Mouse (Mus musculus) CH12.LX (cell line): ENCODE data around the gene Plscr1. TPM values are rescaled to one million over a fixed set of nuclear protein-coding genes. Genes with fewer than 3 reads are reported as not detected.
A peak's percentile ranks its signal among the peaks of the same experiment; 100 is the strongest.

Experiments
- DNase-seq: peaks from one replicate; pipeline ENCODE4 v3.0.0-alpha.2; 2013; ENCODE audit errors: extremely low read depth
- H3K27ac ChIP-seq: 2 replicates; pipeline ENCODE4 v1.5.1; 2012; ENCODE audit warnings: low read depth, mild to moderate bottlenecking, control low read depth, moderate library complexity; ENCODE audit not compliant: insufficient read depth
- H3K27me3 ChIP-seq: replicated peaks from 2 replicates; pipeline ENCODE3; 2012; ENCODE audit warnings: inconsistent platforms
- H3K36me3 ChIP-seq, 2 experiments: replicated peaks in 1 of 2; 2 replicates each; pipeline versions ENCODE3 to v1.6.1; 2012; ENCODE audit warnings: inconsistent platforms in 1 of 2, low read length in 1 of 2, mild to moderate bottlenecking in 1 of 2, mixed read lengths in 1 of 2, moderate library complexity in 1 of 2; ENCODE audit not compliant: control insufficient read depth in 1 of 2, insufficient read depth in 1 of 2
- H3K4me1 ChIP-seq, 2 experiments: 2 replicates each; pipeline ENCODE4 v1.6.1; 2012; ENCODE audit warnings: inconsistent platforms in 1 of 2, moderate library complexity in 1 of 2; ENCODE audit not compliant: insufficient read depth in 2 of 2, control insufficient read depth in 1 of 2
- H3K4me2 ChIP-seq: 2 replicates; pipeline ENCODE4 v1.6.1; 2012; ENCODE audit warnings: low read depth, mild to moderate bottlenecking, control low read depth; ENCODE audit not compliant: poor library complexity, insufficient read depth, severe bottlenecking
- H3K4me3 ChIP-seq, 3 experiments: fragments of 150-350 bp in 1 of 3; sonication (generic) in 1 of 3; replicated peaks in 1 of 3; 2 replicates each; pipeline versions ENCODE3 to v1.5.1; 2011 to 2012; ENCODE audit warnings: low read depth in 2 of 3, low read length in 2 of 3, mild to moderate bottlenecking in 2 of 3, moderate library complexity in 2 of 3, control low read depth in 1 of 3, improper control_type of control experiment in 1 of 3, inconsistent platforms in 1 of 3, mixed read lengths in 1 of 3; ENCODE audit not compliant: poor library complexity in 1 of 3
- H3K79me2 ChIP-seq: replicated peaks from 2 replicates; pipeline ENCODE4 v1.6.1; 2012; ENCODE audit warnings: mild to moderate bottlenecking, moderate library complexity; ENCODE audit not compliant: control insufficient read depth, poor library complexity, insufficient read depth, severe bottlenecking; ENCODE audit errors: extremely low read depth
- H3K9ac ChIP-seq: 2 replicates; pipeline ENCODE4 v1.6.1; 2012; ENCODE audit warnings: low read depth, mild to moderate bottlenecking, control low read depth, moderate library complexity; ENCODE audit not compliant: insufficient read depth
- H3K9me3 ChIP-seq: replicated peaks from 2 replicates; pipeline ENCODE3; 2012; ENCODE audit warnings: low read length, inconsistent platforms, mixed read lengths
- BHLHE40 ChIP-seq: IDR thresholded peaks from 2 replicates; pipeline ENCODE4 v1.6.1; 2011; ENCODE audit warnings: mild to moderate bottlenecking, low read depth, low read length, improper control_type of control experiment
- CTCF ChIP-seq, 2 experiments: IDR thresholded peaks in 1 of 2; conservative IDR thresholded peaks in 1 of 2; 2 replicates each; pipeline ENCODE4 v1.5.1; 2011 to 2012; ENCODE audit warnings: low read depth in 2 of 2, low read length in 2 of 2, improper control_type of control experiment in 1 of 2, inconsistent platforms in 1 of 2, mild to moderate bottlenecking in 1 of 2, moderate library complexity in 1 of 2
- GABPA ChIP-seq: IDR thresholded peaks from 2 replicates; pipeline ENCODE4 v1.6.1; 2012; ENCODE audit warnings: low read depth, low read length, improper control_type of control experiment, inconsistent platforms; ENCODE audit not compliant: insufficient replicate concordance
- IRF4 ChIP-seq: IDR thresholded peaks from 2 replicates; pipeline ENCODE4 v1.6.1; 2014; ENCODE audit warnings: low read depth, mild to moderate bottlenecking, inconsistent platforms, low read length, improper control_type of control experiment
- JUND ChIP-seq: conservative IDR thresholded peaks from 2 replicates; pipeline ENCODE4 v1.6.1; 2011; ENCODE audit warnings: low read depth, low read length, improper control_type of control experiment
- KAT2A ChIP-seq: IDR thresholded peaks from 2 replicates; pipeline ENCODE4 v1.6.1; 2012; ENCODE audit warnings: low read length, improper control_type of control experiment, inconsistent platforms; ENCODE audit not compliant: insufficient replicate concordance
- MAFK ChIP-seq: IDR thresholded peaks from 2 replicates; pipeline ENCODE4 v1.6.1; 2011; ENCODE audit warnings: low read length, improper control_type of control experiment; ENCODE audit not compliant: insufficient replicate concordance
- MXI1 ChIP-seq: IDR thresholded peaks from 2 replicates; pipeline ENCODE4 v1.6.1; 2011; ENCODE audit warnings: mild to moderate bottlenecking, low read depth, low read length, improper control_type of control experiment
- MYC ChIP-seq: IDR thresholded peaks from 2 replicates; pipeline ENCODE4 v1.6.1; 2011; ENCODE audit warnings: low read depth, mild to moderate bottlenecking, improper control_type of control experiment, low read length
- NELFE ChIP-seq: IDR thresholded peaks from 2 replicates; pipeline ENCODE4 v1.6.1; 2011; ENCODE audit warnings: low read depth, low read length, improper control_type of control experiment
- PAX5 ChIP-seq: IDR thresholded peaks from 2 replicates; pipeline ENCODE4 v1.6.1; 2012; ENCODE audit warnings: low read length, inconsistent platforms, mixed read lengths
- POLR2A ChIP-seq: IDR thresholded peaks from 2 replicates; pipeline ENCODE4 v1.6.1; 2011; ENCODE audit warnings: low read depth, mild to moderate bottlenecking, improper control_type of control experiment, low read length
- POLR2AphosphoS2 ChIP-seq: IDR thresholded peaks from 2 replicates; pipeline ENCODE4 v1.6.1; 2011; ENCODE audit warnings: low read depth, low read length, improper control_type of control experiment
- RAD21 ChIP-seq: IDR thresholded peaks from 2 replicates; pipeline ENCODE4 v1.6.1; 2011; ENCODE audit warnings: low read depth, mild to moderate bottlenecking, low read length, improper control_type of control experiment, moderate library complexity
- SIN3A ChIP-seq: IDR thresholded peaks from 2 replicates; pipeline ENCODE4 v1.6.1; 2012; ENCODE audit warnings: low read length, improper control_type of control experiment, inconsistent platforms
- SMC3 ChIP-seq: IDR thresholded peaks from 2 replicates; pipeline ENCODE4 v1.6.1; 2011; ENCODE audit warnings: low read depth, low read length, improper control_type of control experiment
- TCF12 ChIP-seq: IDR thresholded peaks from 2 replicates; pipeline ENCODE4 v1.6.1; 2014; ENCODE audit warnings: low read depth, mild to moderate bottlenecking, inconsistent platforms, low read length, improper control_type of control experiment
- UBTF ChIP-seq: IDR thresholded peaks from 2 replicates; pipeline ENCODE4 v1.6.1; 2012; ENCODE audit warnings: low read depth, mild to moderate bottlenecking, inconsistent platforms, low read length, improper control_type of control experiment, moderate library complexity
- USF1 ChIP-seq: IDR thresholded peaks from 2 replicates; pipeline ENCODE4 v1.6.1; 2014; ENCODE audit warnings: low read depth, mild to moderate bottlenecking, inconsistent platforms, low read length, improper control_type of control experiment
- USF2 ChIP-seq: conservative IDR thresholded peaks from 2 replicates; pipeline ENCODE4 v1.6.1; 2011; ENCODE audit warnings: low read depth, low read length, improper control_type of control experiment
- ZC3H11A ChIP-seq: IDR thresholded peaks from 2 replicates; pipeline ENCODE4 v1.6.1; 2012; ENCODE audit warnings: low read depth, mild to moderate bottlenecking, inconsistent platforms, low read length, improper control_type of control experiment
- ZKSCAN1 ChIP-seq: IDR thresholded peaks from 2 replicates; pipeline ENCODE4 v1.6.1; 2012; ENCODE audit warnings: low read depth, inconsistent platforms, low read length, improper control_type of control experiment, borderline replicate concordance
- ZMIZ1 ChIP-seq: IDR thresholded peaks from 2 replicates; pipeline ENCODE4 v1.6.1; 2012; ENCODE audit warnings: low read depth, mild to moderate bottlenecking, inconsistent platforms, low read length, improper control_type of control experiment
- ZNF384 ChIP-seq: IDR thresholded peaks from 2 replicates; pipeline ENCODE4 v1.6.1; 2012; ENCODE audit warnings: low read depth, low read length, improper control_type of control experiment, inconsistent platforms
- dilution Hi-C: fragments of 300-500 bp; cut with MboI; formaldehyde crosslinking; loops from 2 replicates; pipeline ENCODE4 v1.14.3; 2020; ENCODE audit warnings: low sequenced_read_pairs; ENCODE audit not compliant: extremely low pct_unique_long_range_greater_than_20kb, extremely low pct_ligation_motif_present
- in situ Hi-C: fragments of 300-500 bp; cut with MboI; formaldehyde crosslinking; loops from 3 replicates; pipeline ENCODE4 v1.14.3; 2019; ENCODE audit warnings: low sequenced_read_pairs, low pct_ligation_motif_present, low pct_unique_long_range_greater_than_20kb, mixed read lengths
- polyA plus RNA-seq: library from polyadenylated mRNA; unstranded; fragments of >175 nt; gene quantifications from 2 replicates; pipeline ENCODE4 v1.2.1, GENCODE M21; 2012; ENCODE audit warnings: low read depth; ENCODE audit not compliant: insufficient read length
- total RNA-seq, 2 experiments: library from RNA; depleted of rRNA; stranded (reverse); fragments of 300-350 nt in 1 of 2; fragments of >200 nt in 1 of 2; gene quantifications; 2 replicates each; pipeline ENCODE4 v1.2.3; 2012 to 2014

Plscr1 gene
- total and polyA plus RNA-seq, 3 experiments, result 194 to 489 (median 403) TPM

- no peak for DNase-seq
- no peaks in the 10 kb centered on the region for H3K9me3 ChIP-seq
- TF ChIP-seq GABPA (no peak), KAT2A (no peak), USF2 (no peak), POLR2A (no peak), PAX5 (no peak), ZKSCAN1 (no peak), ZC3H11A (no peak), POLR2AphosphoS2 (no peak), BHLHE40 (no peak), ZMIZ1 (no peak), JUND (no peak), TCF12 (no peak), USF1 (no peak), MYC (no peak), MAFK (no peak), SIN3A (no peak), ZNF384 (no peak)
- dilution Hi-C loops, result no loop called here
- in situ Hi-C loops, result loop anchor here (25.0 kb wide), 1 partner anchor 401 kb away; no protein-coding TSS in a partner anchor
- H3K36me3 ChIP-seq, result no peaks in the 10 kb centered on the region
- H3K27ac ChIP-seq, result no peak overlapping the region
- no peak overlapping the region for H3K9ac ChIP-seq
- no peaks in the 10 kb centered on the region for H3K79me2 ChIP-seq
- H3K27me3 ChIP-seq, result no peaks in the 10 kb centered on the region
- peaks cover 0 to 10% of the 10 kb centered on the region in 2 experiments; a peak in 1 of 4 replicates for H3K4me1 ChIP-seq
- H3K4me3 ChIP-seq, result no peak overlapping the region
- no peak overlapping the region for H3K4me2 ChIP-seq
These were observed 38.5 kb upstream of the Plscr1 start for GRCm38 (mm10) chr9:92211048-92211447.

DNA sequence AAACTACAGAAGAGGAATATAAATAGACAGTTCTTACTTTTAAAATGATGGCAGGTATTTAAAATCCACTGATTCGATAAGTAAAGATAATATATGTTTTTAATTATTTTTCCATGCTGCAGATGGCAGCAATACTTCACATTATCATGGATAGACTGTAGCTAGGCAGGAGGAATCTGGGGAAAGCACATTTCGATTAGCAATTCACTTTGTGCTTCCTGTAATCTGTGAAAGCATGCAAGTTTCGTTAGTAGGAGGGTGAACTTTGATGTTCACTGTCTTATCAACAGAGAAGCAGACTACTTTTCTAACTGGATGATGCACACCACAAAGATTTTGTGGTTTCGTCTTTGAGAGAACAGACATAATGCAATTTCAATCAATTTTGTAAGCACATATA, 32.1 kb upstream of the Plscr1 start:
- H3K4me2 ChIP-seq, result no peak overlapping the region
- H3K4me1 ChIP-seq, result peaks cover 5 to 29% of the 10 kb centered on the region in 2 experiments
- TF ChIP-seq CTCF (conservative IDR thresholded peaks at IDR 0.05 in 1 of 2, IDR thresholded peaks at IDR 0.05 in 1 of 2; ENCODE audit: low read depth in 2 of 2, low read length in 2 of 2) (peak in 1 of 2 experiments; percentile 35; a peak in 2 of 4 replicates), SMC3 (peak; percentile 39), RAD21 (peak; percentile 62), PAX5 (no peak), MAFK (no peak), BHLHE40 (no peak), NELFE (no peak), MXI1 (no peak), UBTF (no peak), IRF4 (no peak)
- in situ Hi-C loops (loop anchor here (25.0 kb wide), 1 partner anchor 395 kb away; no protein-coding TSS in a partner anchor), dilution Hi-C loops (no loop called here)
- no peak overlapping the region for H3K4me3 ChIP-seq
- no peaks in the 10 kb centered on the region for H3K27me3 ChIP-seq
- H3K79me2 ChIP-seq, result no peaks in the 10 kb centered on the region
- H3K36me3 ChIP-seq, result no peaks in the 10 kb centered on the region
- DNase-seq, result peak; percentile 12
- H3K9ac ChIP-seq, result no peak overlapping the region
- no peaks in the 10 kb centered on the region for H3K9me3 ChIP-seq
- H3K27ac ChIP-seq, result no peak overlapping the region
